Comparison of ENCODE assay signal across 8 mouse cellular contexts in the genomic region with DNA sequence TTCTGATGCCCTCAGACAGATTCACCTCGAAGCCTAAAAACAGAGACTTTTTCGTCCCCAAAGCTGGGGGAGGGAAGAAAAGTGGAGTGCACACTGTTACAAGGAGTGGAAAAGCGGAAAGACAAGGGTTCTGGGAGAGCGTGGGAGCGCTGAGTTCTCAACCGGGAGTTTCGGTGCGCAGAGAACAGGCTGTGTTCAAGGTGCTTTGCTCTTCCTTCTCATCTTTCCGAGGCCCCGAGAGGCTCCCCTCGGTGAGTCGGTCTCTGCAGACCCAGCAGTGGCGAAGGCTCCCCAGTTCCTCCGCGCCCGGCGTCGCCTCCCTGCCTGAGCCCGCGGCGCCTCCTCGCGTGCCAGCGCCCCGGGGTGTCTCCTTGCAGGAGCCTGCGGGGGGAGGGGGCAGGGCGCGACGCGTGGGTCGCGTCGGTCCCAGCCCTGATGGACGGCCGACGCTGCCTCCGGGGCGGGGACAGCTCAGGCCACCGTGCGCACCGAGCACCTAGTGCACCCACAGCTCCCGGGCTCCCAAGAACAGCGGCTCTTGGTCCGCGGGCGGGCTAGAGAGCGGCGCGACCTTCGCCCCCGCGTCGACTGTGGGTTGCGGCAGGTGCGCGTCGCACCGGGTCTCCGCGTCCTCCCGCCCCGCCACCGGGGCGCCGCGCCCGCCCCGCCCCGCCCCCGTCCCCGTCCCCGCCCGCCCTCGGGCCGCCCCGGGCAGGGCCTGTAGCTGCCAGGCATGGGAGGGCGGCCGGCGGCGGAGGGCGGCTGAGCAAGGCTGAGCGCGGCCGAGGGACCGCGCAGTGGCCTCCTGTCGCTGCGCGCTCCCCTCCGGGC. TPM values are rescaled to one million over a fixed set of nuclear protein-coding genes. Genes with fewer than 3 reads are reported as not detected.
A peak's percentile ranks its signal among the peaks of the same experiment; 100 is the strongest.
DNase-seq lines count a peak whose midpoint lies in the region; ATAC-seq and TF ChIP-seq lines count a peak whose summit lies in the region.

No protein-coding gene starts in this region.

- peak; percentile 26 for ATAC-seq in CD4-positive, CD25-positive, alpha-beta regulatory T cell, adult 4 months
- peak; percentile 81 for ATAC-seq in forebrain, postnatal 0 days
- peak; percentile 80 for ATAC-seq in hindbrain, embryonic 14.5 days (ENCODE audit: low FRiP score)
- peak; percentile 51 for ATAC-seq in megakaryocyte, adult 5-6 weeks (ENCODE audit: poor library complexity, severe bottlenecking)

- intact Hi-C loops in left cerebral cortex, postnatal 10 days (cut with DNase I) = no loop called here

- no peaks in the 10 kb centered on the region for H3K36me3 ChIP-seq in forebrain, postnatal 0 days (ENCODE audit: insufficient read depth)
- H3K36me3 ChIP-seq in hindbrain, embryonic 14.5 days (replicated peaks; ENCODE audit: control insufficient read depth, insufficient read depth) = no peaks in the 10 kb centered on the region

- H3K27ac ChIP-seq in forebrain, postnatal 0 days (ENCODE audit: low read depth, low read length) = no peak overlapping the region
- H3K27ac ChIP-seq in hindbrain, embryonic 14.5 days = no peak overlapping the region

- peak overlapping the region; percentile 59 for H3K4me3 ChIP-seq in forebrain, postnatal 0 days (ENCODE audit: low read depth, low read length)
- peak overlapping the region; percentile 66 for H3K4me3 ChIP-seq in hindbrain, embryonic 14.5 days (replicated peaks; ENCODE audit: low read length)

- 3% methylated on average over 51 of the region's 90 CpGs for WGBS in forebrain, postnatal 0 days
- WGBS in hindbrain, embryonic 14.5 days = under 1% methylated on average over 75 of the region's 90 CpGs

- no peaks in the 10 kb centered on the region for H3K9me3 ChIP-seq in forebrain, postnatal 0 days (ENCODE audit: low read length)
- H3K9me3 ChIP-seq in hindbrain, embryonic 14.5 days (ENCODE audit: control insufficient read depth, low read length) = no peaks in the 10 kb centered on the region

- H3K4me1 ChIP-seq in forebrain, postnatal 0 days (ENCODE audit: insufficient read depth) = 0 out of 2 replicates have a peak, but pooled peaks cover 5% of the 10 kb centered on the region
- peaks cover 15% of the 10 kb centered on the region; the same call in 1 of the 2 replicates for H3K4me1 ChIP-seq in hindbrain, embryonic 14.5 days (replicated peaks; ENCODE audit: control insufficient read depth, insufficient read depth, low read length)

- H3K4me2 ChIP-seq in forebrain, postnatal 0 days (ENCODE audit: low read depth) = peak overlapping the region; percentile 97
- peak overlapping the region; percentile 100 for H3K4me2 ChIP-seq in hindbrain, embryonic 14.5 days (replicated peaks)

- DNase-seq in adrenal gland, postnatal 10 days = peak; percentile 49
- peak; percentile 49 for DNase-seq in forebrain, postnatal 0 days
- no peak for DNase-seq in hindbrain, embryonic 14.5 days (ENCODE audit: low spot score)
- DNase-seq in left cerebral cortex, postnatal 10 days (ENCODE audit: extremely low spot score in 1 of 2, low spot score in 2 of 2) = peak; percentile 12 to 69
- DNase-seq in right cerebral cortex, postnatal 4 days = peak; percentile 34
- no peak for DNase-seq in MN1 (ENCODE audit: low spot score)

- peak overlapping the region; percentile 58 for H3K9ac ChIP-seq in forebrain, postnatal 0 days
- H3K9ac ChIP-seq in hindbrain, embryonic 14.5 days = peak overlapping the region; percentile 55

- no peak for TF ChIP-seq CTCF in forebrain, postnatal 0 days (IDR thresholded peaks at IDR 0.05; ENCODE audit: low read depth)

- peaks cover 38% of the 10 kb centered on the region for H3K27me3 ChIP-seq in forebrain, postnatal 0 days (ENCODE audit: insufficient read depth, low read length)
- H3K27me3 ChIP-seq in hindbrain, embryonic 14.5 days (ENCODE audit: control insufficient read depth, insufficient read depth, low read length) = peaks cover 62% of the 10 kb centered on the region

RNA-seq across cellular contexts. Expression of a gene that starts 0.7 kb away (rescaled TPM):
- polyA plus RNA-seq in CD4-positive, CD25-positive, alpha-beta regulatory T cell, adult 4 months (2017; shearing (Covaris generic)) = not detected
- 1 to 10 TPM in 1 of 2 experiments, under 1 TPM in 1; 0.48 to 2.2 TPM for total RNA-seq in adrenal gland, postnatal 10 days (2021)
- total RNA-seq in forebrain, postnatal 0 days (2014; rRNA removed) = 1.6 and 1.8 TPM in 2 replicates
- polyA plus RNA-seq in forebrain, postnatal 0 days (2015; fragmentation: Nextera tagmentation; extraction: Ambion mirVana) = 0.55 and 0.57 TPM in 2 replicates
- 0.12 and 0.18 TPM in 2 replicates for polyA plus RNA-seq in hindbrain, embryonic 14.5 days (2014; fragmentation: Nextera tagmentation; extraction: Ambion mirVana)
- total RNA-seq in left cerebral cortex, postnatal 10 days (2021) = 1 to 10 TPM; 2.8 to 3.6 TPM
- 0.04 TPM in 1 of 2 replicates, not detected in the other for total RNA-seq in megakaryocyte, adult 5-6 weeks (2015)
- total RNA-seq in megakaryocyte, adult 5-6 weeks (2017) = 0.20 TPM in 1 of 2 replicates, not detected in the other

Comparison
In these comparisons a context has a peak if more than half of its experiments do, and no peak if none do; other contexts are left out.
1. ATAC-seq: peak in every context shown above with its lines; median percentile 81 in forebrain, postnatal 0 days; 80 in hindbrain, embryonic 14.5 days; 51 in megakaryocyte, adult 5-6 weeks; 26 in CD4-positive, CD25-positive, alpha-beta regulatory T cell, adult 4 months.
2. DNase-seq: peak in adrenal gland, postnatal 10 days (single experiment), forebrain, postnatal 0 days (single experiment), left cerebral cortex, postnatal 10 days (2 of 2) and right cerebral cortex, postnatal 4 days (single experiment); none in hindbrain, embryonic 14.5 days (single experiment) and MN1 (single experiment).